Mouse (Mus musculus) lung, embryonic 16.5 days (tissue): ENCODE data around the gene Kif3c. TPM values are rescaled to one million over a fixed set of nuclear protein-coding genes. Genes with fewer than 3 reads are reported as not detected.
"Not testable (repeated sequence)": the region's sequence is repeated elsewhere in the genome, so short reads cannot be mapped to it uniquely, and the experiment has no call there.

Experiments
- ATAC-seq: fragments of 200-750 bp; cut with Nextera tagmentation; 2 replicates; pipeline ENCODE4 v1.8.0; 2017; ENCODE audit warnings: low read depth, mild to moderate bottlenecking, moderate library complexity
- H3K27ac ChIP-seq: fragments of 300-500 bp; sonication (generic); 2 replicates; pipeline ENCODE4 v1.5.1; 2014; ENCODE audit warnings: mild to moderate bottlenecking, control low read depth, low read length
- H3K27me3 ChIP-seq: fragments of 300-500 bp; sonication (generic); 2 replicates; pipeline ENCODE4 v1.6.1; 2014; ENCODE audit warnings: low read depth, low read length, mixed read lengths; ENCODE audit not compliant: control insufficient read depth, insufficient read depth
- H3K36me3 ChIP-seq: fragments of 300-500 bp; sonication (generic); 2 replicates; pipeline ENCODE4 v1.6.1; 2014; ENCODE audit warnings: low read length; ENCODE audit not compliant: control insufficient read depth, insufficient read depth
- H3K4me1 ChIP-seq: fragments of 300-500 bp; sonication (generic); replicated peaks from 2 replicates; pipeline ENCODE4 v1.6.1; 2014; ENCODE audit warnings: low read length, mixed read lengths; ENCODE audit not compliant: control insufficient read depth, insufficient read depth
- H3K4me2 ChIP-seq: fragments of 300-500 bp; sonication (generic); 2 replicates; pipeline ENCODE4 v1.6.1; 2014; ENCODE audit warnings: low read depth, low read length, control low read depth
- H3K4me3 ChIP-seq: fragments of 300-500 bp; sonication (generic); 2 replicates; pipeline ENCODE4 v1.5.1; 2014; ENCODE audit warnings: mild to moderate bottlenecking, low read length, control low read depth
- H3K9ac ChIP-seq: fragments of 300-500 bp; sonication (generic); 2 replicates; pipeline ENCODE4 v1.6.1; 2014; ENCODE audit warnings: low read length, control low read depth
- H3K9me3 ChIP-seq: fragments of 300-500 bp; sonication (generic); 2 replicates; pipeline ENCODE4 v1.6.1; 2016; ENCODE audit warnings: low read length; ENCODE audit not compliant: control insufficient read depth
- WGBS: fragments of 180-500 bp; shearing (Covaris S2); extraction: QIAGEN DNeasy Blood & Tissue Kit; methylation state at CpG from one replicate; pipeline ENCODE4 v1.1.7; 2014; 5-methylcytosine and 5-hydroxymethylcytosine counted together
- polyA plus RNA-seq: library from polyadenylated mRNA; unstranded; fragments of >200 nt; fragmentation: Nextera tagmentation; extraction: Ambion mirVana; gene quantifications from 2 replicates; pipeline ENCODE4 v1.2.1, GENCODE M21; 2015

Kif3c gene
- polyA plus RNA-seq, 1 experiment from 2014 or later = 12.8 TPM

DNA sequence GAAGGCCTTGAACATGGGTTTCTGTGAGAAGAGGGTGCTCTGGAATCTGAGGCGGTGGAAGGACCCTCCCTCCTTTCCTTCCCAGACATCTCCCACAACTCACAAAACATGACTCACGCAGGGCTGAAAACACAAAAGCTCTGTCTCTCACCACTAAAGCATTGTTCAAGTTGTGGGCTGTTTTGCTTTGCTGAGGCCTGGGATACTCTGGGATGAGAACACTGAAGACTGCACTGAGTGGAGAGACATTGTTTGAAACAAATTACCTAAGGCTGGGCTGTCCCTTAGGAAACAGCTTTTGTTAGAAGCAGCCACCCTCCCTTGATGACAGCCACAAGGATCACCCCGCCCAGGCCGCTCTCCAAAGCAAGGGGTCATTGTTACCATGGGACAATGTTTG, 28.2 kb downstream of the Kif3c start:
- H3K4me3 ChIP-seq = no peak overlapping the region
- no peak overlapping the region for H3K27ac ChIP-seq
- no peak for ATAC-seq
- H3K36me3 ChIP-seq = peaks cover 2% of the 10 kb centered on the region
- no peaks in the 10 kb centered on the region for H3K9me3 ChIP-seq
- no peak overlapping the region for H3K4me2 ChIP-seq
- H3K4me1 ChIP-seq = no peaks in the 10 kb centered on the region
- WGBS = 68% methylated on average over 4 of the region's 4 CpGs
- no peaks in the 10 kb centered on the region for H3K27me3 ChIP-seq
- H3K9ac ChIP-seq = no peak overlapping the region

DNA sequence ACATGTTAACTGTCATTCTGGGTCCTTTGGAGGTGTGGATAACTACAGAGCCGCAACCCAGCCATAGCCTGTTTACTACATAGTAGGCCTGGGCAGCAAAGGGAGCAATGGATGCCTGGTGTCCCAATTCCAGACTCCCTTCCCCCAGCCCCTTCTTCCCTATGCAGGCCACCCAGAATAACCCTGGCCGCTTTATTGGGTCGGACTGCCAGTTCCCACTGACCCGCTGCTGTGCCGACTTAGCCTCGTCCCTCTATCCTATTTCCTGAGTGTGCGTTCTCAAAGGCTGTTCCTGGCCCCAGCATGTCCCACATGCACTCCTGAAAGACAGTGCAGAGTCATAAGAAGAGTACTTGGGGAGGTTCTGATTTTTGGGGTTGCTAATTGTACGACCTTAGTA, 32.0 kb downstream of the Kif3c start:
- no peaks in the 10 kb centered on the region for H3K4me1 ChIP-seq
- no peak overlapping the region for H3K4me2 ChIP-seq
- H3K4me3 ChIP-seq = no peak overlapping the region
- no peaks in the 10 kb centered on the region for H3K36me3 ChIP-seq
- no peak for ATAC-seq
- no peaks in the 10 kb centered on the region for H3K9me3 ChIP-seq
- 94% methylated on average over 8 of the region's 8 CpGs for WGBS
- no peak overlapping the region for H3K27ac ChIP-seq
- H3K27me3 ChIP-seq = no peaks in the 10 kb centered on the region
- no peak overlapping the region for H3K9ac ChIP-seq

DNA sequence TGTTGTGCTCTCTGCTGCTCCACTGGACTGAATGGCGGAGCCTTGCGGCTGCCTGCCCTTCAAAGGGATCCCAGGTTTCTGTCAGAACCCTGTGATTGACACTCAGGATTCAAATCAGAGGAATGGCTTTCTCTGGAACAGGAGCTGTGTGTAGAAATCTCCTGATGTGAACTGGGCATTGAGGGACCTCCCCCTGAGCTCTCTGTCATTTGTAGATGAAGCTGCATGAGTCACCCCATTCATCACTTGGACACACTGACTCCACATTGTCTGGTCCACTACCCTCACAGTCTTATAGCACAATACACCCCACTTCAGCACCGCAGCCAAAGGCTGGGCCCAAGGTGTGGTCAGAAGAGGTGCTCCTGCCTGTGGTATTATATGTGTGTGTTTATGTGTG, 40.7 kb downstream of the Kif3c start:
- H3K4me1 ChIP-seq, ATAC-seq, H3K4me3 ChIP-seq, H3K9me3 ChIP-seq, H3K27ac ChIP-seq, H3K4me2 ChIP-seq, H3K27me3 ChIP-seq, H3K9ac ChIP-seq, H3K36me3 ChIP-seq: not testable (repeated sequence)
- 86% methylated on average over 3 of the region's 3 CpGs for whole genome bisulfite sequencing

DNA sequence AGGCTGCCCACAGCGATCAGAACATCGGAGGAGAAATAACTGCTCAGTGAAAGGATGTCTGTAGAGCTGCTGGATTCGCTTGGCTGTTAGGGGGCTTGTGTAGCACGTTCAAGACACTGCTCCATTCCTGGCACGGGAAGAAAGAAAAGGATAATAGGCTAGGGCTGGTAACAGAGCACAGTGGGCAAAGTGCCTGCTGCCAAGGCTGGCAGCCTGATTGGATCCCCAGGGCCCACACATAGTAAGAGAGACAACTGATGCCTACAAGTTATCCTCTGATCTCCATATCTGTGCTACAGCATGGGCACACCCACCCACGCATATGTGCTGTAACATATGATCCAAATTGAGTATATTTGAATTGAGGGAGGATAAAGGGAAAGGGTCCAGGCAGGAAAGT, 41.7 kb downstream of the Kif3c start:
- peaks cover 7% of the 10 kb centered on the region for H3K36me3 ChIP-seq
- no peak overlapping the region for H3K4me3 ChIP-seq
- no peak for ATAC-seq
- H3K4me1 ChIP-seq = no peaks in the 10 kb centered on the region
- H3K4me2 ChIP-seq = no peak overlapping the region
- 90% methylated on average over 6 of the region's 6 CpGs for WGBS
- H3K27ac ChIP-seq = no peak overlapping the region
- no peaks in the 10 kb centered on the region for H3K27me3 ChIP-seq
- H3K9ac ChIP-seq = no peak overlapping the region
- H3K9me3 ChIP-seq = no peaks in the 10 kb centered on the region

DNA sequence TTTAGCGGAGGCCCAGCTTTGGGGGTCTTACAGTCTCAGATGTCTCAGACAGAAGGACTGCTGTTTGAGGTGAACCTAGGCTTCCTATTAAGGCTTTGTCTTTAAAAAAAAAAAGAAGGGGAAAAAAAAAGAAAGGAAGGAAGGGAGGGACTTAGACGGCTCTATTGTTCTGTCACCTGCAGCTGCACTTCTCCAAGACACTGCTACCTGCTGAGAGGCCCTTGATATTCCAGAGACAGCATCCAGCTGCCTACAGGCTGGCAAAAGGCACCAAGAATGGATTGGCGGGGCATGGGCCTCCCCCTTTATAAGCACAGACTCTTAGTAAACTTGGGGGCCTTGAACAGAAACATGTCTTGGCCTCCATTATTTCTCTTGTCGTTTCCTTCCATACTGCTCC, 50.0 kb downstream of the Kif3c start:
- no peaks in the 10 kb centered on the region for H3K4me1 ChIP-seq
- H3K4me2 ChIP-seq = no peak overlapping the region
- no peaks in the 10 kb centered on the region for H3K27me3 ChIP-seq
- no peak overlapping the region for H3K4me3 ChIP-seq
- H3K9ac ChIP-seq = no peak overlapping the region
- H3K27ac ChIP-seq = no peak overlapping the region
- no peaks in the 10 kb centered on the region for H3K9me3 ChIP-seq
- 91% methylated on average over 4 of the region's 4 CpGs for WGBS
- no peak for ATAC-seq
- no peaks in the 10 kb centered on the region for H3K36me3 ChIP-seq

DNA sequence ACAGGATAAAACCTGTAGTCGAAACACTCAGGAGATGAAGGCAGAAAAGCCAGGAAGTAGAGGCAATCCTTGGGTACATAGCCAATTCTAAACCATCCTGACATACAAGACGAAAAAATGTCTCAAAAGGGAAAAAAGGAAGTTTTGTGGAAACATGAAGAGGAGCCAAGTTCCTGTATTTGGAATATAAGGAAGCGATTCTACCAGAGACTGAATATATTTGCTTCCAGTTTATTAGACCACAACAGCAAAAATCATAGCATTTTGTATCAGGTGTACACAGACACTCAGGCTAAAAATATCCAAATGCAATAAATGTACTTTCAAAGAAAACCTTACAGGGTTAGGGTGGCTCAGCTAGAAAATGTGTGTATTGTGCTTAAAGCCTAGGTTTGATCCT, 53.8 kb downstream of the Kif3c start:
- H3K9me3 ChIP-seq = no peaks in the 10 kb centered on the region
- no peak overlapping the region for H3K4me3 ChIP-seq
- ATAC-seq = no peak
- 80% methylated on average over 3 of the region's 3 CpGs for WGBS
- no peak overlapping the region for H3K4me2 ChIP-seq
- H3K27me3 ChIP-seq = no peaks in the 10 kb centered on the region
- H3K36me3 ChIP-seq = peaks cover 2% of the 10 kb centered on the region; the same call in 1 of the 2 replicates
- H3K4me1 ChIP-seq = no peaks in the 10 kb centered on the region
- H3K27ac ChIP-seq = no peak overlapping the region
- no peak overlapping the region for H3K9ac ChIP-seq

DNA sequence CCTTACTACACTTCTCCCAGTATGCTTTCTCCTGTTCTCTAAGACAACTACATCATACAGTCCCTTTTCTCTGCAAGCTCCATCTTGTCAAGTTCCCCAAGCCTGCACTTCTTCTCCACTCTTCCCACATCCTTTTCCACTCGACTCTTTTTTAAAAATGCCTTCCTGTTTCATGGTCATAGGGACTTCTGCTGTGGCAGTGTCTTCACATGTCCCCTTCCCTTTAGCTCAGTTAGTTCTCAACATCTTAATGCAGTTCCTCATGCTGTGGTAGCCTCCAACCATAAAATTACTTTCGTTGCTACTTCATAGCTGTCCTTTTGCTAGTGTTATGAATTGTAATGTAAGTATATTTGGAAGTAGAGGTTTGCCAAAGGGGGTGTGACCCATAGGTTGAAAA, 55.6 kb downstream of the Kif3c start:
- Histone ChIP-seq H3K27ac (no peak overlapping the region), H3K4me3 (no peak overlapping the region), H3K4me2 (no peak overlapping the region), H3K9me3 (no peaks in the 10 kb centered on the region), H3K4me1 (peaks cover 8% of the 10 kb centered on the region), H3K36me3 (peaks cover 2% of the 10 kb centered on the region; the same call in 1 of the 2 replicates), H3K27me3 (no peaks in the 10 kb centered on the region), H3K9ac (no peak overlapping the region)
- ATAC-seq = no peak
- 87% methylated on average over 2 of the region's 2 CpGs for WGBS

DNA sequence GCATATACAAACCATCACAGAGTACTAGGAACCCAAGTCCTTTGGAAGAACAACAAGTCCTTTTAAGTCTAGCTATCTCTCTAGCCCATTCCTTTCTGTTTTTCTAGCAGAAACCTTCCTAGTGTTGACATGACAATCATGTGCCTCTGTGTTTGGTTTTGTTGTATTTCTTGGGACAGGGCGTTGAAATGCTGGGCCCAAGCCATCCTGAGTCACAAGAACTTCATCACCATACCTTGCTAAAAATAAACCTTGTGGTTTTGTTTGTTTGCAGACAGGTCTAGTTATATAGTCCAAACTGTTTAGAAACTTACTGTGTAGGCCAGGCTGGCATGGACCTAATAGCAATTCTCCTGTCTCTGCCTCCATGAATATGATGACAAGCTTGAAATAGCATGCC, 57.9 kb downstream of the Kif3c start:
- WGBS = 93% methylated on average over 1 of the region's 1 CpGs
- Histone ChIP-seq H3K4me3 (no peak overlapping the region), H3K36me3 (peaks cover 2% of the 10 kb centered on the region; the same call in 1 of the 2 replicates), H3K9ac (no peak overlapping the region), H3K27ac (no peak overlapping the region), H3K27me3 (no peaks in the 10 kb centered on the region), H3K4me2 (no peak overlapping the region), H3K9me3 (no peaks in the 10 kb centered on the region), H3K4me1 (peaks cover 10% of the 10 kb centered on the region)
- no peak for ATAC-seq

DNA sequence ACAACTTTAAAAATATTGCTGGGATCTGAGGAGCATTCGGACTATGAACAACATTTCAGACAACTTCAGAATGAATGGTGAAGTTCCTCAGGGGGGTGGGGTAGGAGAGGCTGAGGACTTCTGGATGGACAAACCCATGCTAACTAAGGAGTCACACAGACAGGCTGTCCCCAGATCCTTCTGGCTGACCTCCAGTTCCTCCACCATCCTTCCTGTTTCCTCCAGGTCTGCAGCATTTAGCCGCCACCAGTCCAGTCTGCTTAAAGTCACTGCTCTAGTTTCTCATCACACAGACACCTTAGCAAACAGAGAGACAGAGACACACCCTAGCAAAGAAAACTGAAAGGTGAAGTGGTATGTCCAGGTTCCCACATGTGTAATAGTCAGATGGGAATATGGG, 59.2 kb downstream of the Kif3c start:
- H3K4me3 ChIP-seq = no peak overlapping the region
- WGBS = 66% methylated on average over 2 of the region's 2 CpGs
- H3K4me2 ChIP-seq = no peak overlapping the region
- no peak overlapping the region for H3K27ac ChIP-seq
- no peaks in the 10 kb centered on the region for H3K9me3 ChIP-seq
- H3K9ac ChIP-seq = no peak overlapping the region
- ATAC-seq = no peak
- H3K4me1 ChIP-seq = peaks cover 14% of the 10 kb centered on the region
- H3K27me3 ChIP-seq = no peaks in the 10 kb centered on the region
- peaks cover 2% of the 10 kb centered on the region; the same call in 1 of the 2 replicates for H3K36me3 ChIP-seq
